In genomic region chr17:8597790-8598189, GRCm38 (mm10) we compare ENCODE assay signal across 9 mouse cellular contexts. TPM values are rescaled to one million over a fixed set of nuclear protein-coding genes. Genes with fewer than 3 reads are reported as not detected.
DNase-seq lines count a peak whose midpoint lies in the region; ATAC-seq and TF ChIP-seq lines count a peak whose summit lies in the region.
"Had no signal": no experiment of that assay in that cellular context is flagged by ENCODE, and none has a peak within 500 bp of the region (broad histone marks: within the 10 kb centered on the region; RNA-seq: fewer than 3 reads in every experiment).

No protein-coding gene starts in this region.

- no peak overlapping the region for H3K9ac ChIP-seq in embryonic facial prominence, embryonic 14.5 days (ENCODE audit: low read depth, low read length)
- H3K9ac ChIP-seq in heart, postnatal 0 days (replicated peaks; ENCODE audit: low read depth, low read length) = no peak overlapping the region
- H3K9ac ChIP-seq in lung, embryonic 16.5 days (ENCODE audit: low read length) = no peak overlapping the region

- H3K27me3 ChIP-seq in embryonic facial prominence, embryonic 14.5 days (replicated peaks; ENCODE audit: control insufficient read depth, insufficient read depth, low read length) = 0 out of 2 replicates have a peak, but pooled peaks cover 8% of the 10 kb centered on the region
- 0 out of 2 replicates have a peak, but pooled peaks cover 10% of the 10 kb centered on the region for H3K27me3 ChIP-seq in heart, postnatal 0 days (ENCODE audit: control insufficient read depth, insufficient read depth, low read length)
- no peaks in the 10 kb centered on the region; the same call in 1 of the 2 replicates for H3K27me3 ChIP-seq in lung, embryonic 16.5 days (ENCODE audit: control insufficient read depth, insufficient read depth, low read depth, low read length)

- no peaks in the 10 kb centered on the region for H3K4me1 ChIP-seq in embryonic facial prominence, embryonic 14.5 days (ENCODE audit: control insufficient read depth, insufficient read depth, low read length)
- H3K4me1 ChIP-seq in heart, postnatal 0 days (ENCODE audit: control insufficient read depth, insufficient read depth) = no peaks in the 10 kb centered on the region
- no peaks in the 10 kb centered on the region for H3K4me1 ChIP-seq in lung, embryonic 16.5 days (replicated peaks; ENCODE audit: control insufficient read depth, insufficient read depth, low read length)

- TF ChIP-seq EP300 in heart, postnatal 0 days (IDR thresholded peaks at IDR 0.05; ENCODE audit: low read depth) = no peak

- H3K4me3 ChIP-seq in embryonic facial prominence, embryonic 14.5 days (ENCODE audit: low read depth, low read length) = no peak overlapping the region
- H3K4me3 ChIP-seq in heart, postnatal 0 days (ENCODE audit: low read depth, low read length) = no peak overlapping the region
- no peak overlapping the region for H3K4me3 ChIP-seq in lung, embryonic 16.5 days (ENCODE audit: low read length)

- no peaks in the 10 kb centered on the region for H3K36me3 ChIP-seq in embryonic facial prominence, embryonic 14.5 days (ENCODE audit: control insufficient read depth, insufficient read depth, low read length)
- H3K36me3 ChIP-seq in heart, postnatal 0 days (replicated peaks; ENCODE audit: control insufficient read depth, insufficient read depth, low read length) = no peaks in the 10 kb centered on the region
- no peaks in the 10 kb centered on the region for H3K36me3 ChIP-seq in lung, embryonic 16.5 days (ENCODE audit: control insufficient read depth, insufficient read depth, low read length)

- peak; percentile 65 for ATAC-seq in embryonic facial prominence, embryonic 14.5 days (ENCODE audit: low read depth)
- peak; percentile 55; the same call in 1 of the 2 replicates for ATAC-seq in heart, postnatal 0 days (ENCODE audit: insufficient read depth, low read depth)
- peak; percentile 49; the same call in 1 of the 2 replicates for ATAC-seq in lung, embryonic 16.5 days (ENCODE audit: low read depth)

- H3K27ac ChIP-seq in embryonic facial prominence, embryonic 14.5 days (replicated peaks; ENCODE audit: low read depth, low read length) = no peak overlapping the region
- H3K27ac ChIP-seq in heart, postnatal 0 days (ENCODE audit: low read depth) = no peak overlapping the region
- no peak overlapping the region for H3K27ac ChIP-seq in lung, embryonic 16.5 days (ENCODE audit: low read length)

- H3K9me3 ChIP-seq in embryonic facial prominence, embryonic 14.5 days (ENCODE audit: control insufficient read depth, low read length) = 0 out of 2 replicates have a peak, but pooled peaks cover 3% of the 10 kb centered on the region
- no peaks in the 10 kb centered on the region for H3K9me3 ChIP-seq in heart, postnatal 0 days (replicated peaks; ENCODE audit: control insufficient read depth, low read length)
- no peaks in the 10 kb centered on the region for H3K9me3 ChIP-seq in lung, embryonic 16.5 days (ENCODE audit: control insufficient read depth, low read length)

- 6% methylated on average over 7 of the region's 7 CpGs for WGBS in embryonic facial prominence, embryonic 14.5 days
- 3% methylated on average over 7 of the region's 7 CpGs for WGBS in heart, postnatal 0 days
- WGBS in lung, embryonic 16.5 days = 9% methylated on average over 7 of the region's 7 CpGs

- peak; percentile 92 for TF ChIP-seq CTCF in heart, postnatal 0 days (IDR thresholded peaks at IDR 0.05; ENCODE audit: low read depth)

- DNase-seq in ES-CJ7 (ENCODE audit: low read depth, low spot score) = peak; percentile 58
- DNase-seq in adrenal gland, postnatal 36 days = peak; percentile 65 to 67
- peak; percentile 78 for DNase-seq in embryonic facial prominence, embryonic 14.5 days (ENCODE audit: low spot score)
- peak; percentile 77 for DNase-seq in heart, postnatal 0 days (ENCODE audit: low spot score)
- DNase-seq in kidney, postnatal 36 days = peak; percentile 57 to 80
- peak; percentile 41 for DNase-seq in retina, adult 2 months (ENCODE audit: low read depth, low spot score)
- DNase-seq in thymus, postnatal 36 days = peak; percentile 57 to 62

- no peak overlapping the region for H3K4me2 ChIP-seq in embryonic facial prominence, embryonic 14.5 days (ENCODE audit: low read depth, low read length)
- H3K4me2 ChIP-seq in heart, postnatal 0 days (ENCODE audit: low read depth, low read length) = no peak overlapping the region
- H3K4me2 ChIP-seq in lung, embryonic 16.5 days (ENCODE audit: low read depth, low read length) = no peak overlapping the region

RNA-seq across cellular contexts. Expression of gene Gm17087, which starts 31.0 kb away (rescaled TPM):
- not detected for total RNA-seq in adrenal gland, postnatal 36 days (2021)
- not detected in 2 replicates for polyA plus RNA-seq in embryonic facial prominence, embryonic 14.5 days (2014; fragmentation: Nextera tagmentation; extraction: Ambion mirVana)
- total RNA-seq in heart, postnatal 0 days (2014; rRNA removed; ENCODE audit: low replicate concordance) = not detected in 2 replicates
- polyA plus RNA-seq in heart, postnatal 0 days (2015; fragmentation: Nextera tagmentation; extraction: Ambion mirVana) = not detected in 2 replicates
- not detected in 2 replicates for polyA plus RNA-seq in lung, embryonic 16.5 days (2015; fragmentation: Nextera tagmentation; extraction: Ambion mirVana)
- total RNA-seq: left cerebral cortex, adult 8-10 months had no signal
